ENCODE assay signal across 8 mouse cellular contexts in genomic region chr19:26037270-26037669, GRCm38 (mm10).
DNase-seq lines count a peak whose midpoint lies in the region; ATAC-seq and TF ChIP-seq lines count a peak whose summit lies in the region.

No protein-coding gene starts in this region.

- POLR2A ChIA-PET in Patski (lab: Charles Lee), result no interaction called here

- CTCF ChIA-PET in Patski (lab: Charles Lee), result interaction anchor here (2.2 kb wide), 1 partner anchor 8 kb away, joined by 6 read pairs; no protein-coding TSS in a partner anchor

- 12% methylated on average over 7 of the region's 7 CpGs for WGBS in embryonic facial prominence, embryonic 10.5 days
- 9% methylated on average over 7 of the region's 7 CpGs for WGBS in kidney, embryonic 15.5 days

- in situ Hi-C loops in Patski (cut with MboI; ENCODE audit: low pct_unique_long_range_greater_than_20kb), result no loop called here

- H3K27me3 ChIP-seq in Patski, result peaks cover 73% of the 10 kb centered on the region
- H3K27me3 ChIP-seq in embryonic facial prominence, embryonic 10.5 days (replicated peaks; ENCODE audit: low read depth, poor library complexity, severe bottlenecking), result no peaks in the 10 kb centered on the region
- no peaks in the 10 kb centered on the region for H3K27me3 ChIP-seq in kidney, embryonic 15.5 days

- H3K36me3 ChIP-seq in embryonic facial prominence, embryonic 10.5 days (replicated peaks), result no peaks in the 10 kb centered on the region
- no peaks in the 10 kb centered on the region for H3K36me3 ChIP-seq in kidney, embryonic 15.5 days

- DNase-seq in heart, postnatal 4 days, result peak; percentile 67
- DNase-seq in heart, adult 8-10 months (ENCODE audit: low spot score), result no peak
- no peak for DNase-seq in Patski (ENCODE audit: low read depth, low spot score)
- DNase-seq in embryonic facial prominence, embryonic 10.5 days (ENCODE audit: low spot score), result peak; percentile 77
- peak; percentile 32 to 35 for DNase-seq in lung, postnatal 4 days

- H3K9ac ChIP-seq in kidney, embryonic 15.5 days, result no peak overlapping the region

- TF ChIP-seq CTCF in Patski (IDR thresholded peaks at IDR 0.05), result peak; percentile 19

- H3K27ac ChIP-seq in embryonic facial prominence, embryonic 10.5 days (replicated peaks), result no peak overlapping the region
- no peak overlapping the region for H3K27ac ChIP-seq in kidney, embryonic 15.5 days

- no peak overlapping the region for H3K4me2 ChIP-seq in kidney, embryonic 15.5 days

- no peaks in the 10 kb centered on the region for H3K9me3 ChIP-seq in embryonic facial prominence, embryonic 10.5 days
- no peaks in the 10 kb centered on the region for H3K9me3 ChIP-seq in kidney, embryonic 15.5 days (replicated peaks)

- ATAC-seq in Patski, result no peak
- ATAC-seq in kidney, embryonic 15.5 days (replicated peaks; ENCODE audit: low FRiP score), result peak; percentile 75; the same call in 1 of the 2 replicates
- ATAC-seq in frontal cortex, adult (ENCODE audit: low TSS enrichment), result no peak
- ATAC-seq in megakaryocyte-erythroid progenitor cell, adult 5-6 weeks (replicated peaks; ENCODE audit: low FRiP score, low TSS enrichment, poor library complexity, severe bottlenecking), result no peak

- H3K4me1 ChIP-seq in embryonic facial prominence, embryonic 10.5 days, result no peaks in the 10 kb centered on the region
- 0 out of 2 replicates have a peak, but pooled peaks cover 2% of the 10 kb centered on the region for H3K4me1 ChIP-seq in kidney, embryonic 15.5 days

- no peak overlapping the region for H3K4me3 ChIP-seq in embryonic facial prominence, embryonic 10.5 days
- no peak overlapping the region for H3K4me3 ChIP-seq in kidney, embryonic 15.5 days (replicated peaks)

Comparison
In these comparisons a context has a peak if more than half of its experiments do, and no peak if none do; other contexts are left out.
1. DNase-seq: peak in heart, postnatal 4 days (single experiment), embryonic facial prominence, embryonic 10.5 days (single experiment) and lung, postnatal 4 days (2 of 2); none in heart, adult 8-10 months (single experiment) and Patski (single experiment).